Mouse (Mus musculus): Measurements from ENCODE around the gene Gm20855. TPM values are rescaled to one million over a fixed set of nuclear protein-coding genes. Genes with fewer than 3 reads are reported as not detected.
"Not testable (repeated sequence)": the region's sequence is repeated elsewhere in the genome, so short reads cannot be mapped to it uniquely, and the experiment has no call there.

Gene Gm20855
- not detected for total RNA-seq (2021)
- long read RNA-seq: 0 reads

DNA sequence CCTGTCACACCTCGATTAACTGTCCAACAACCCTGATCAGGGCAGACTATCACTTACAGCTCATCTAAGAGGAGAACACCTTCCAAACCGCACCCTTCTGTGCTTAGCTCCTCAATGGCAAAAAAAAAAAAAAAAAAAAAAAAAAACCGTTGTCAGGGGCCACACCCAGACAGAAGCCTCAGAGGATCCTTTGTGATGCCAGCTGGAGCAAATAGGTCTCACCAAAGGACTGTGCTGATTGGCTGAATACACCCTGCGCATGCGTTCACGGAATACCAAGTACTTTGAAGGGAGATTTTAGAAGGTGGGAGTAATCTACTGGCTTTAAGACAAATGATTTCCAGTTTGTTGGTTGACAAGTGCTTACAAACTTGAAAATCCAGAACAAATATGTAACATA, at the start of gene Gm20855:
Gm20855 (minus strand) TSS at position 101 of the 400 bp plus-strand sequence.
- not testable (repeated sequence) for DNase-seq (ENCODE audit: low spot score in 2 of 2)
